Mouse (Mus musculus) liver, adult 2 months (tissue): ENCODE data around the gene Lgals2. TPM values are rescaled to one million over a fixed set of nuclear protein-coding genes. Genes with fewer than 3 reads are reported as not detected.
A peak's percentile ranks its signal among the peaks of the same experiment; 100 is the strongest.

Experiments
- DNase-seq: peaks from one replicate; pipeline ENCODE4 v3.0.0-alpha.2; 2011; ENCODE audit warnings: low read depth, low spot score; ENCODE audit errors: extremely low read depth
- H3K27ac ChIP-seq: fragments of 200-500 bp; replicated peaks from 2 replicates; pipeline ENCODE4 v1.5.1; 2012; ENCODE audit warnings: low read depth, mild to moderate bottlenecking, control low read depth, inconsistent platforms, low read length; ENCODE audit not compliant: insufficient read depth
- H3K27me3 ChIP-seq: fragments of 200-500 bp; 2 replicates; pipeline ENCODE4 v1.6.1; 2012; ENCODE audit warnings: mild to moderate bottlenecking, moderate library complexity, low read length, inconsistent platforms; ENCODE audit not compliant: control insufficient read depth, insufficient read depth
- H3K36me3 ChIP-seq: fragments of 200-500 bp; 2 replicates; pipeline ENCODE4 v1.6.1; 2012; ENCODE audit warnings: low read length, inconsistent platforms; ENCODE audit not compliant: control insufficient read depth, insufficient read depth
- H3K4me1 ChIP-seq: fragments of 200-500 bp; 2 replicates; pipeline ENCODE4 v1.6.1; 2011; ENCODE audit warnings: low read length; ENCODE audit not compliant: control insufficient read depth, insufficient read depth
- H3K4me3 ChIP-seq: fragments of 200-500 bp; 2 replicates; pipeline ENCODE4 v1.5.1; 2011; ENCODE audit warnings: low read depth, mild to moderate bottlenecking, control low read depth, low read length, moderate library complexity; ENCODE audit not compliant: insufficient read depth
- H3K79me2 ChIP-seq: fragments of 200-500 bp; 2 replicates; pipeline ENCODE4 v1.6.1; 2012; ENCODE audit warnings: inconsistent platforms, mild to moderate bottlenecking, low read length, moderate library complexity; ENCODE audit not compliant: control insufficient read depth, insufficient read depth
- H3K9ac ChIP-seq: fragments of 200-500 bp; 2 replicates; pipeline ENCODE4 v1.6.1; 2012; ENCODE audit warnings: low read depth, mild to moderate bottlenecking, control low read depth, inconsistent platforms, low read length
- CTCF ChIP-seq: fragments of 200-500 bp; IDR thresholded peaks from 2 replicates; pipeline ENCODE4 v1.5.1; 2011; ENCODE audit warnings: low read depth, low read length, control low read depth
- POLR2A ChIP-seq: fragments of 200-500 bp; IDR thresholded peaks from 2 replicates; pipeline ENCODE4 v1.6.1; 2011; ENCODE audit warnings: low read length, control low read depth; ENCODE audit not compliant: insufficient read depth; ENCODE audit errors: extremely low read depth
- WGBS: fragments of 180-500 bp; shearing (Covaris S2); methylation state at CpG from one replicate; pipeline ENCODE4 v1.1.7; 2018; 5-methylcytosine and 5-hydroxymethylcytosine counted together
- polyA plus RNA-seq: library from polyadenylated mRNA; depleted of rRNA; stranded (reverse); fragments of >200 nt; gene quantifications from 2 replicates; pipeline ENCODE4 v1.2.3, GENCODE M21; 2012
- total RNA-seq: library from RNA; depleted of rRNA; stranded (reverse); fragments of >200 nt; gene quantifications from 2 replicates; pipeline ENCODE4 v1.2.3, GENCODE M21; 2014

Gene Lgals2
- total and polyA plus RNA-seq, 2 experiments: 0.55 to 0.57 TPM

DNA sequence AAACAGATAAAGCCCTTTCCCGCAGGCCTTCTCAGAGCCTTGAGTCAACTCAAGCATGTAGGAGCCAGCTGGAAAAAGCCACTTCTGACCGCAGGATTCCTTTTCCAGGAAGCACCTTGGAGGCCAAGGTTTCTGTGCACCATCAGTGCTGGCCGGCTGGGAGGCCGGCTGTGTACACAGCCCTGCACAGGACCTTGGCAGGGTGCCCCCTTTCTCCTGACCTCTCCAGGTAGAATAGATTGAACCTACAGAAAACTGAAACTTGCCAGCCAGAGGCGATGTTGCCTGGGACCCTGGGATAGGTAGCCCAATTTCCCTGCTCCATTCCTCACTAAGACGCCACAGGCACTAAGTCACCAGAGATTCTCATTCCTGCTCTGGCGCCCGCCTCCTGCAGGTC is 9.5 kb downstream of the Lgals2 start:
- H3K4me1 ChIP-seq: peaks cover 43% of the 10 kb centered on the region
- H3K4me3 ChIP-seq: 0 out of 2 replicates have a peak overlapping the region, but pooled peaks have one; percentile 3
- H3K27me3 ChIP-seq: no peaks in the 10 kb centered on the region
- no peaks in the 10 kb centered on the region for H3K36me3 ChIP-seq
- H3K27ac ChIP-seq: peak overlapping the region; percentile 99
- TF ChIP-seq POLR2A (no peak), CTCF (no peak; the same call in 1 of the 2 replicates)
- peak overlapping the region; percentile 28 for H3K9ac ChIP-seq
- peaks cover 15% of the 10 kb centered on the region; the same call in 1 of the 2 replicates for H3K79me2 ChIP-seq
- peak; percentile 76 for DNase-seq
- WGBS: 15% methylated on average over 8 of the region's 8 CpGs

DNA sequence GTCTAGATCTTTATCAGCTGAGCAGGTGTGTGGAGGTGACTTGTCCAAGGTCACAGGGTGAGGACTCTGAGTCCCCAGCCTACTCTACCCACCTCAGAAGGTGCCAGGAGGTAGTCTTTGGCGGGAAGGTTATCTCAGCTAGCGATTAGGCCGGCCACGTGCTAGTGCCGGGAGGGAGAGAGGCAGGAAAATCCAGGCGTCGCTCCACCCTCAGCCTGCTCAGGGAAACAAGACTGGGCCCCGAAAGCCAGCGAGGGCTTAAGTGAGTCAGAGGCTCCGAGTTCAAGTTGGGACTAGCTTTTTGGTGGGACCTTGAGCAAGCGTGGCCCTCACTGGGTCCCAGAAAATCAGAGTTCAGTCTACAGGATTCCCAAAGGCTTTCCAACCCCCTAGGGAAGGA is 10.0 kb downstream of the Lgals2 start:
- peaks cover 47% of the 10 kb centered on the region for H3K4me1 ChIP-seq
- peak overlapping the region; percentile 28 for H3K9ac ChIP-seq
- peaks cover 15% of the 10 kb centered on the region; the same call in 1 of the 2 replicates for H3K79me2 ChIP-seq
- 14% methylated on average over 11 of the region's 11 CpGs for WGBS
- TF ChIP-seq CTCF: no peak
- no peak for TF ChIP-seq POLR2A
- DNase-seq: peak; percentile 60
- H3K27me3 ChIP-seq: no peaks in the 10 kb centered on the region
- H3K36me3 ChIP-seq: no peaks in the 10 kb centered on the region
- H3K27ac ChIP-seq: peak overlapping the region; percentile 99
- H3K4me3 ChIP-seq: peak overlapping the region; percentile 26; the same call in 1 of the 2 replicates

DNA sequence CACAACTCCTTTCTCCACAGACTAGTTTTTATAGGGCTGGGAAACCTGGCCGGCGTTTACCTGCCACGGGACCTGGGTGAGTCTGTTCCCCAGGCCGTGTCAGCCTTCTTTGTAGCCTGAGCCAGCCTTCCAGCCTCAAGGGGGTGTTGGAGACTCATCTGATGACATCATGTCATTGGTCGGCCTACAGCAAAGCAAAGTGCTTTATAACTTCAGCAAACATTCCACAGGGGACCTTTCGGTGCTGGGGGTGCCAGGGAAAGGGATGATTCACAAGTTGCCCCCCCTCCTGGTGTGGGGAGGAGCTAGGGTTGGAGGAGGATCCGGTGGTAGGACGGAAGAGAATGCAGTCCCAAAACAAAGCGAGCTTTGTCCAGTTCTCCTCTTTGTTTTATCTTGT is 10.5 kb downstream of the Lgals2 start:
- TF ChIP-seq CTCF (no peak), POLR2A (no peak)
- Histone ChIP-seq H3K36me3 (no peaks in the 10 kb centered on the region), H3K27me3 (no peaks in the 10 kb centered on the region), H3K4me3 (peak overlapping the region; percentile 96), H3K79me2 (peaks cover 15% of the 10 kb centered on the region; the same call in 1 of the 2 replicates), H3K4me1 (peaks cover 46% of the 10 kb centered on the region), H3K27ac (peak overlapping the region; percentile 99), H3K9ac (peak overlapping the region; percentile 95)
- 11% methylated on average over 9 of the region's 9 CpGs for WGBS
- peak; percentile 49 for DNase-seq

DNA sequence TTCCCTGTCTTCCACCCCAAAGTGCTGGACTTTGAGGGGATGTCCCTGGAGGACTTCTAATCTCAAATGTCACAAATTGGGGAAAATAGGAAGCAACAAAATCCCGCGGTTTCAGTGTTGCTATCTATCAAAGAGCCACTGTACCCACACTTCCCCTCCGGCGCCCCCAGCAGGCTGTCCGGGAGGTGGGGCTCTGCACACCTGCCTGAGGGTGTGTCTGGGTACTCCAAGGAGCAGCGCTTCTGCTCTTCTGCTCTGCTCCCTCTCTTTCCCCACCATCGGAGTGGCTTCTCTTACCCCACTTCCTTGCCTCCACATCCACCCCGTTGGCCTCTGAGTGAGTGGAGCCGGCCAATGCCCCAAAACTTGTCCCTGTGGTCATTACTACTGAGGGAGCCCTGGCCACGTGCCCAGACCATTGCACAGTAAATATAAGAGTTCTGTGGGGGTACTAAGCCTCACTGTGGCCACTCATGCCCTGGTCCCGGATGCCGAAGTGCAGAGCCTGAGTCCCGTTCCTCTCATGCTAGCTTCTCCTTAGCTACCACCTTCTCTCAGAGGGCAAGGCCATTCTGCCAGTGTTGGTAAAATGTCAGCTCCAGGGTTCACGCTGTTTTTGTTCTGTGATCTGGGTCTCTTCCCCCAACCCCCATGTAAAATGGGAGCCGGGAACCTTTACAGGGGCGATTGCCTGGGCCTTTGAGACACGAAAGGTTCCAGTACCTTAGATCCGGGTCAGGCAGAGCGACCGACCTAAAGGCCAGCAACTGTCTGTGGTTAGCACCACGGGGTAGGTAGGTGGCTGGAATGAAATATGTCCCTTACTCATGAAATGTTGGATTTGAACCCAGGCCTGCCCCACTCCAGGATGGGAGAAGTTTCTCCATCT is 11.5 kb downstream of the Lgals2 start:
- Histone ChIP-seq H3K27ac (peak overlapping the region; percentile 99), H3K27me3 (no peaks in the 10 kb centered on the region), H3K4me1 (peaks cover 47% of the 10 kb centered on the region), H3K9ac (peak overlapping the region; percentile 95), H3K36me3 (no peaks in the 10 kb centered on the region), H3K4me3 (peak overlapping the region; percentile 96), H3K79me2 (peaks cover 15% of the 10 kb centered on the region; the same call in 1 of the 2 replicates)
- peak; percentile 69 for DNase-seq
- TF ChIP-seq CTCF: peak; percentile 19; the same call in 1 of the 2 replicates
- no peak for TF ChIP-seq POLR2A
- WGBS: 4% methylated on average over 21 of the region's 21 CpGs

DNA sequence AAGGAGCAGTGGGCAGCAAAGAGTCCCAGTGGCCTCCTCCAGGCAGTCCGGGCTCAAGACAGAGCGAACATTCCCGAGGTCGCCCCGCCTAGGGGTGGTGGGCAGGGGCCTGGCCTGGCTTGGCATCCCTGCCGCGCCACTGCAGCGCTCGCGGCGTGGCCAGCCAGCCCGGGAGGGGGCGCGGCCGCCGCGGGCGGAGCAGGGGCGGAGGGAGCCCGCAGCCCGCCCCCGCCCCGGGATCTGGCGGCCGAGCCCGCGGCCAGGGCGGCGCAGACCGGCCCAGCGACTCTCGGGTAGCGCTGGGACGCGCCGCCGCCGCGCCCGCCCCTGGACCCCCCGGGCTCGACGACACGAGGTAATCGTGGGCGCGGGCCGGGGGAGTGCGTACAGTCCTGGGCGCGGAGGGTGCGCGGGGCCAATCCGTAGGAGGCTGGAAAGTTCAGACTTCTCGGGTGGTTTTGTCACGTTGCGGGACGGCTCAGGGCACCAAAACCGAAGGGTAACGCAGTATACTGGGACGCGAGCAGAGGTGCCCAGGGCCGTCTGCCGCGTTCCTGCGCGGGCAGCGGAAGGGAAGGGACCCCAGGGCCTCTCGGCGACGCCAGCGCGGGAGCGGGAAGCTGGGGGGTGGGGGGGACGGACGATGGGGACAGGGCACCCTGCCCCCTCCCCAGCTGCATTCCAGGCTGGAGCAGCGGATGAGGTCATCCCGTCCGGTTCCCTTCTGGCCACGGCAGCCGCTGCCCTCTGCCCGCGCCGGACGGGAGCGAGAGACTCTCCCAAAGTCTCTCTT is 12.8 kb downstream of the Lgals2 start, which contains the start of gene Cdc42ep1:
Cdc42ep1 (plus strand) TSS at position 254 of the 793 bp plus-strand sequence.
- peak within 1 kb of the TSS; percentile 99 for H3K27ac ChIP-seq
- DNase-seq: peak; percentile 56
- under 1% methylated on average over 65 of the region's 86 CpGs for WGBS

More for the DNA sequence above, 12.8 kb downstream of the Lgals2 start, which contains the start of gene Cdc42ep1:
- peaks cover 15% of the 10 kb centered on the region; the same call in 1 of the 2 replicates for H3K79me2 ChIP-seq
- H3K36me3 ChIP-seq: no peaks in the 10 kb centered on the region
- H3K27me3 ChIP-seq: no peaks in the 10 kb centered on the region
- H3K4me3 ChIP-seq: peak within 1 kb of the TSS; percentile 96
- peak; percentile 65; the same call in 1 of the 2 replicates for TF ChIP-seq POLR2A
- TF ChIP-seq CTCF: no peak; the same call in 1 of the 2 replicates
- H3K4me1 ChIP-seq: peaks cover 42% of the 10 kb centered on the region
- H3K9ac ChIP-seq: peak within 1 kb of the TSS; percentile 95
